Mouse (Mus musculus) neutrophil, adult 65 days (primary cell): ENCODE results near the gene F830045P16Rik. TPM values are rescaled to one million over a fixed set of nuclear protein-coding genes. Genes with fewer than 3 reads are reported as not detected.

Source experiments
- total RNA-seq: library from RNA; stranded (reverse); gene quantifications from 2 replicates; pipeline ENCODE4 v1.2.4, GENCODE M21; 2023

The F830045P16Rik gene
- total RNA-seq, result 0.47 TPM in 1 of 2 replicates, not detected in the other

GRCm38 (mm10) chr2:129536377-129536776, at the start of gene F830045P16Rik:
Gene F830045P16Rik (minus strand): TSS chr2:129536602.

Other genes with a start within 250 kb of the F830045P16Rik start
- 25.7 and 28.6 TPM in 2 replicates for gene Ckap2l, start 239.4 kb downstream of the F830045P16Rik start, total RNA-seq
- 1.7 and 2.1 TPM in 2 replicates for gene Il1a, start 226.6 kb downstream of the F830045P16Rik start, total RNA-seq
- 637 and 806 TPM in 2 replicates for gene Il1b, start 165.5 kb downstream of the F830045P16Rik start, total RNA-seq
- gene Sirpa, start 56.2 kb upstream of the F830045P16Rik start, total RNA-seq, result 350 and 414 TPM in 2 replicates
- gene Pdyn, start 163.2 kb upstream of the F830045P16Rik start, total RNA-seq, result not detected in 2 replicates